Mouse (Mus musculus): ENCODE results near the gene H2al1d.
"Not testable (repeated sequence)": the region's sequence is repeated elsewhere in the genome, so short reads cannot be mapped to it uniquely, and the experiment has no call there.

The H2al1d gene

GRCm38 (mm10) chrX:11308524-11308923 lies at the start of gene H2al1d:
TSS of gene H2al1d (plus strand) at chrX:11308824.
- not testable (repeated sequence) for DNase-seq

DNA sequence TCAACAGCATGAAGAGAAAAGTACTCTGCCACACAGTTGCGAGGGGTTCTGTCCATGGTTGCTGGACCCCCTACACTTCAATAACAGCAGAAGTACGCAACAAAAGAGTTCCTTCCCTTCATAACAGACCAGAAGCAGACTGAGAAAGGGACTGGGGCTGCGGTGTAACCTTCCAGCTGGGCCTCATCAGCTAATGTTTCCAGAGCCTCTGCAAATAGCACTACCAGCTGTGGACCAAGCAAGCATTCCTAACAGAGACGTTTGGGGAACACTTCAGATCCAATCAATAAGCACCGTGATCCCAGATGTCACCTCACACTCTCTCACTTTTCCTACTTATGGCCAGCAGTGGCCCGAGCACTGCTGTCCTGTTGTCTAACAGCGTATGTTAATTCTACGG lies 43.7 kb upstream of the H2al1d start:
- no peak for DNase-seq

DNA sequence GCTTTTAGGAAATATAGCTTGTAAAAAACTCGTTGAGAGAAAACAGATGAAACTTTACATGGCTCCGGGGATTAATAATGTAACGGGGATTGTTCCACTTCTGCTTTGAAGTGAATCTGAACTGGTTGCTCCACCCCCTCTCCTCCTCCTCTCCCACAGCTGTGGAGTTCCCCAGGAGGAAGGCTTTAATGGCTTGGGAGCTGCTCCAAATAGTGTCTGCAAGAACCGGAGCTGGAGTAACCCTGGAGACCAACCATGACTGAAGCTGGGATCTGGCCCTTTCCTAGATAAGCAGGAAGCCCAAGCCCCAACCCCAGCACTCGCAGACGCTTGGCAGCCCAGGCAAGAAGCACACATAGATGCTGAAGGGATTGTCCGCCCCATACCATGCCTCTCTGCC lies 40.8 kb upstream of the H2al1d start:
- DNase-seq, result no peak

- no peak for DNase-seq
Measured at GRCm38 (mm10) chrX:11269074-11269473, 39.5 kb upstream of the H2al1d start.

GRCm38 (mm10) chrX:11273190-11273589 lies 35.4 kb upstream of the H2al1d start:
- DNase-seq, result no peak

- no peak for DNase-seq
Measured at GRCm38 (mm10) chrX:11277083-11277482, 31.5 kb upstream of the H2al1d start.

GRCm38 (mm10) chrX:11280741-11281140 lies 27.9 kb upstream of the H2al1d start:
- DNase-seq, result no peak

- DNase-seq, result no peak
Measured at GRCm38 (mm10) chrX:11288306-11288882, 20.2 kb upstream of the H2al1d start.

GRCm38 (mm10) chrX:11289244-11289643 lies 19.4 kb upstream of the H2al1d start:
- DNase-seq, result no peak

DNA sequence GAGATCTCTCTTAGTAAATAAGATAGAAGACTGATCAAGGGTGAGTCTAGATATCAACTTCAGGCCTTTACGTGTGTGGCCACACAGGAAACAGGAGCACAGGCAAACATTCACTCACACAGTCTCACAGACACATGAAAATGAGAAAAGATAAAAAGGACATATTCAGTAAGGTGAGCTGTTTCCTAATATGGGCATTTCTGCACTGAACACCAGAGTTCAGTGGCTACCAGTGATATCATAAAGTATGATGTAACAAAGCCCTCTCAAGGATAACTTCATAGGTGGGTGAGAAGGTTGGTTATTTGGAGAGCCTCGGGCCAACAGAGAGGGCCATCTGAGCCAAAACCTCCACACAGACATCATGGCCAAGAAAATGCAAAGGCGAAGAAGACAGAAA lies 9.7 kb upstream of the H2al1d start, which contains the start of gene H2al1a:
Gene H2al1a, plus strand, starts transcription at position 301 of the 400 bp plus-strand sequence.
- DNase-seq, result not testable (repeated sequence)

DNA sequence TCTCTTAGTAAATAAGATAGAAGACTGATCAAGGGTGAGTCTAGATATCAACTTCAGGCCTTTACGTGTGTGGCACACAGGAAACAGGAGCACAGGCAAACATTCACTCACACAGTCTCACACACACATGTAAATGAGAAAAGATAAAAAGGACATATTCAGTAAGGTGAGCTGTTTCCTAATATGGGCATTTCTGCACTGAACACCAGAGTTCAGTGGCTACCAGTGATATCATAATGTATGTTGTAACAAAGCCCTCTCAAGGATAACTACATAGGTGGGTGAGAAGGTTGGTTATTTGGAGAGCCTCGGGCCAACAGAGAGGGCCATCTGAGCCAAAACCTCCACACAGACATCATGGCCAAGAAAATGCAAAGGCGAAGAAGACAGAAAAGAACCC lies 6.5 kb upstream of the H2al1d start, which contains the start of gene H2al1b:
Gene H2al1b, plus strand, starts transcription at position 301 of the 400 bp plus-strand sequence.
- DNase-seq, result not testable (repeated sequence)

- DNase-seq, result not testable (repeated sequence)
Measured at GRCm38 (mm10) chrX:11305355-11305754, 3.3 kb upstream of the H2al1d start, which contains the start of gene H2al1c. TSS of gene H2al1c (plus strand) at chrX:11305655.

GRCm38 (mm10) chrX:11311634-11312033 lies 3.0 kb downstream of the H2al1d start, which contains the start of gene H2al1e:
TSS of gene H2al1e (plus strand) at chrX:11311934.
- not testable (repeated sequence) for DNase-seq

GRCm38 (mm10) chrX:11314858-11315257 lies 6.2 kb downstream of the H2al1d start, which contains the start of gene H2al1f:
TSS of gene H2al1f (plus strand) at chrX:11315158.
- DNase-seq, result not testable (repeated sequence)

DNA sequence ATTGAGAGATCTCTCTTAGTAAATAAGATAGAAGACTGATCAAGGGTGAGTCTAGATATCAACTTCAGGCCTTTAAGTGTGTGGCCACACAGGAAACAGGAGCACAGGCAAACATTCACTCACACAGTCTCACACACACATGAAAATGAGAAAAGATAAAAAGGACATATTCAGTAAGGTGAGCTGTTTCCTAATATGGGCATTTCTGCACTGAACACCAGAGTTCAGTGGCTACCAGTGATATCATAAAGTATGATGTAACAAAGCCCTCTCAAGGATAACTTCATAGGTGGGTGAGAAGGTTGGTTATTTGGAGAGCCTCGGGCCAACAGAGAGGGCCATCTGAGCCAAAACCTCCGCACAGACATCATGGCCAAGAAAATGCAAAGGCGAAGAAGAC lies 9.3 kb downstream of the H2al1d start, which contains the start of gene H2al1g:
Gene H2al1g, plus strand, starts transcription at position 301 of the 400 bp plus-strand sequence.
- DNase-seq, result not testable (repeated sequence)

DNA sequence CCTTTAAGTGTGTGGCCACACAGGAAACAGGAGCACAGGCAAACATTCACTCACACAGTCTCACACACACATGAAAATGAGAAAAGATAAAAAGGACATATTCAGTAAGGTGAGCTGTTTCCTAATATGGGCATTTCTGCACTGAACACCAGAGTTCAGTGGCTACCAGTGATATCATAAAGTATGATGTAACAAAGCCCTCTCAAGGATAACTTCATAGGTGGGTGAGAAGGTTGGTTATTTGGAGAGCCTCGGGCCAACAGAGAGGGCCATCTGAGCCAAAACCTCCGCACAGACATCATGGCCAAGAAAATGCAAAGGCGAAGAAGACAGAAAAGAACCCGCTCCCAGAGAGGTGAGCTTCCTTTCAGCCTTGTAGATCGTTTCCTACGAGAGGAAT lies 12.6 kb downstream of the H2al1d start, which contains the start of gene H2al1h:
Gene H2al1h, plus strand, starts transcription at position 301 of the 400 bp plus-strand sequence.
- not testable (repeated sequence) for DNase-seq

GRCm38 (mm10) chrX:11324359-11324758 lies 15.7 kb downstream of the H2al1d start, which contains the start of gene H2al1i:
TSS of gene H2al1i (plus strand) at chrX:11324659.
- DNase-seq, result not testable (repeated sequence)

- DNase-seq, result not testable (repeated sequence)
Measured at GRCm38 (mm10) chrX:11327522-11327921, 18.9 kb downstream of the H2al1d start, which contains the start of gene H2al1j. TSS of gene H2al1j (plus strand) at chrX:11327822.

DNA sequence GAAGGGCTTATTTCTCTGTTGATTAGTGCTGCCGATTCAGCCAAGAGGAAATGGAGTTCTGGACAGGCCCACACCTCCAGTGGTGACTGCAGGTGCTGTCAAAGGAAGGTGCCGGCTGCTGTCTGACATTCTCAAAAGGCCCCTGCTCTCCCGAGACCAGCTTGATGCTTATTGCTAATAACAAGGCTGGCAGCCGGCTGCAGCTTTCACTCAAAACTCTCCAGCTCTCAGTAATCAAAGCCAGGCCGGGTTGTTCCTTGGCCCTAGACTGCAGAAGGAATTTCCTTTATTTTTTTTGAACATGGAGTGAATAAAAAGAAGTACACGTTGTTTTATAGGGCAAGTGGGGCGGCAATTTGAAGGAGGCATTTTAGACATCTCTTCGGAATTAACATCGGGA lies 37.1 kb downstream of the H2al1d start:
- no peak for DNase-seq

GRCm38 (mm10) chrX:11346756-11347155 lies 38.1 kb downstream of the H2al1d start:
- DNase-seq, result no peak
